Mouse (Mus musculus): Measurements from ENCODE around the gene Diexf. TPM values are rescaled to one million over a fixed set of nuclear protein-coding genes. Genes with fewer than 3 reads are reported as not detected.

Gene Diexf
- polyA plus RNA-seq, 1 experiment from 2014 or later, result 7.4 TPM

- Histone ChIP-seq H3K4me3 (ENCODE audit: low read length) (no peak overlapping the region), H3K36me3 (ENCODE audit: control insufficient read depth, insufficient read depth, low read length) (no peaks in the 10 kb centered on the region), H3K9ac (ENCODE audit: low read depth, low read length) (no peak overlapping the region), H3K4me2 (ENCODE audit: low read length) (no peak overlapping the region), H3K27me3 (replicated peaks; ENCODE audit: control insufficient read depth, insufficient read depth, low read length) (no peaks in the 10 kb centered on the region), H3K9me3 (ENCODE audit: control insufficient read depth, low read length) (no peaks in the 10 kb centered on the region), H3K4me1 (ENCODE audit: control insufficient read depth, insufficient read depth, low read depth, low read length) (peaks cover 25% of the 10 kb centered on the region), H3K27ac (ENCODE audit: low read depth, low read length) (peak overlapping the region; percentile 62; the same call in 1 of the 2 replicates)
- 73% methylated on average over 4 of the region's 4 CpGs for WGBS
- ATAC-seq, result no peak
Measured at GRCm38 (mm10) chr1:193086111-193086841, 43.8 kb downstream of the Diexf start.

GRCm38 (mm10) chr1:193085541-193086020 is 44.5 kb downstream of the Diexf start:
- no peaks in the 10 kb centered on the region for H3K27me3 ChIP-seq (replicated peaks; ENCODE audit: control insufficient read depth, insufficient read depth, low read length)
- H3K9me3 ChIP-seq (ENCODE audit: control insufficient read depth, low read length), result no peaks in the 10 kb centered on the region
- H3K4me1 ChIP-seq (ENCODE audit: control insufficient read depth, insufficient read depth, low read depth, low read length), result peaks cover 23% of the 10 kb centered on the region
- no peak overlapping the region for H3K27ac ChIP-seq (ENCODE audit: low read depth, low read length)
- no peak overlapping the region for H3K9ac ChIP-seq (ENCODE audit: low read depth, low read length)
- H3K4me3 ChIP-seq (ENCODE audit: low read length), result no peak overlapping the region
- ATAC-seq, result no peak
- no peaks in the 10 kb centered on the region for H3K36me3 ChIP-seq (ENCODE audit: control insufficient read depth, insufficient read depth, low read length)
- H3K4me2 ChIP-seq (ENCODE audit: low read length), result no peak overlapping the region
- WGBS, result 64% methylated on average over 5 of the region's 5 CpGs

DNA sequence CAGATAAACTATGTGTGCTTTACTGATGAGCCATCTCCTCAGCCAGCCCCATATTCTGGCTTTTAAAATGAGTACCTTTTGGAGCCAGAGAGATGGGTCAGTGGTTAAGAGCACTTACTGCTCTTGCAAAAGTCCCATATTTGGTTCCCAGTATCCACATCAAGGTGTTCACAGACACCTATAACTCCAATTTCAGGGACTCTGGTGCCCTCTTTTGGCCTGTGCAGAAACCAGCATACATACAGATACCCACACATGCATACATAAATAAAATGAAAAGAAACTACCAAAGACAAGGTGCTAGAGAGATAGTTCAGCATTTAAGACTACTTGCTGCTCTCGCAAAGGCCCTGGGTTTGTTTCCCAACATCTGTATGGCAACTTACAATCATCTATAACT is 46.1 kb downstream of the Diexf start:
- Histone ChIP-seq H3K9ac (ENCODE audit: low read depth, low read length) (no peak overlapping the region), H3K9me3 (ENCODE audit: control insufficient read depth, low read length) (no peaks in the 10 kb centered on the region), H3K4me1 (ENCODE audit: control insufficient read depth, insufficient read depth, low read depth, low read length) (peaks cover 23% of the 10 kb centered on the region), H3K27ac (ENCODE audit: low read depth, low read length) (no peak overlapping the region), H3K27me3 (replicated peaks; ENCODE audit: control insufficient read depth, insufficient read depth, low read length) (no peaks in the 10 kb centered on the region), H3K4me2 (ENCODE audit: low read length) (no peak overlapping the region), H3K36me3 (ENCODE audit: control insufficient read depth, insufficient read depth, low read length) (no peaks in the 10 kb centered on the region), H3K4me3 (ENCODE audit: low read length) (no peak overlapping the region)
- ATAC-seq, result no peak
- 95% methylated on average over 1 of the region's 1 CpGs for WGBS

DNA sequence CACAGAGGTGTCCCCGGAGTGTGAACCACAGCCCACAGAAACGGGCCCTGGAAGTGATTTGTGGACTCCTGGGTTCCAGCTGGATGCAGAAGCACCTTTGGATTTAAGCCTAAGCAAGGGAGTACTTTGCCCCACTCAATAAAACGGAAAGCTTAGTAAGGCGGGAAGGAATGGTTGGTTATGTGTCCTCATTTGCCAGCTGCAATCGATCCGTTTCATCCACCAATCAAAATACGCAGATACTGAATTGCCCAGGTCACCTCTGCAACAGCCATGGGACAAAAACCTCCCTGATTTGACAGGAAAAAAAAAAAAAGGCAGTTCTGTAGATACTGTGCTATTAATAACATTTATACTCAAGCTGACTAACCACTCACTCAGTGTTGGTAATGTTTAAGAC is 47.0 kb downstream of the Diexf start:
- ATAC-seq, result no peak
- H3K27me3 ChIP-seq (replicated peaks; ENCODE audit: control insufficient read depth, insufficient read depth, low read length), result no peaks in the 10 kb centered on the region
- H3K4me1 ChIP-seq (ENCODE audit: control insufficient read depth, insufficient read depth, low read depth, low read length), result peaks cover 23% of the 10 kb centered on the region
- no peak overlapping the region for H3K9ac ChIP-seq (ENCODE audit: low read depth, low read length)
- no peak overlapping the region; the same call in 1 of the 2 replicates for H3K4me2 ChIP-seq (ENCODE audit: low read length)
- H3K4me3 ChIP-seq (ENCODE audit: low read length), result no peak overlapping the region
- no peaks in the 10 kb centered on the region for H3K36me3 ChIP-seq (ENCODE audit: control insufficient read depth, insufficient read depth, low read length)
- H3K27ac ChIP-seq (ENCODE audit: low read depth, low read length), result peak overlapping the region; percentile 70
- H3K9me3 ChIP-seq (ENCODE audit: control insufficient read depth, low read length), result no peaks in the 10 kb centered on the region
- 64% methylated on average over 7 of the region's 7 CpGs for WGBS

DNA sequence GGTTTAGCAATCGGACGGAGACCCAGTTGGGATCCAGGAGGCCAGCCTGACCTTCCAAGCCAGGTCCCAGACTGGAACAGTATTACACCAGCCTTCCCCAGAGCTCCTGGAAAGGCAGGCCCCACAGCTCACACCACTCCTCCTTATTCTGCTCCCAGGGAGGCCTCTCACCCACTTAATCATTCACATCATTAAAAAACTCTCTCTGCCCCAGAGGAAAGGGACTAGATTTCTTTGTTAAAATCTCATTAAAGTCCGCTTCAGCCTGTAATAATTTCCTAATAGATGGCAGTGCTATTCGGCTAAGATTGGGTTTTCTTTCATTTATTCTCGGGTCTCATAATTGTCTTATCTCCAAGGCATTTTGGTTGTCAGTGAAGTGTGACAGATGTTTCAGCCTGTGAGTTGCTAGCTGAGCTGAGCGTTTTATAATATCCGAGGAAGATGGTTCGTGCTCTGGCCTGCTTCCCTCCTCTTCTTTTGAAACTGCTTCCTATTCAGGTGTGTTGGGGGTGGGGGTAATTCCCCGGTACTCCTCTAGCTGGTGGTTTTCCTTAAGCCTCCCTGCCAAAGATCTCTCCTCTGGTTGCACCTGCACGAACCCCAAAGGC is 47.7 kb downstream of the Diexf start:
- Histone ChIP-seq H3K27ac (ENCODE audit: low read depth, low read length) (peak overlapping the region; percentile 70), H3K9me3 (ENCODE audit: control insufficient read depth, low read length) (no peaks in the 10 kb centered on the region), H3K4me3 (ENCODE audit: low read length) (no peak overlapping the region), H3K9ac (ENCODE audit: low read depth, low read length) (no peak overlapping the region), H3K4me1 (ENCODE audit: control insufficient read depth, insufficient read depth, low read depth, low read length) (peaks cover 22% of the 10 kb centered on the region), H3K36me3 (ENCODE audit: control insufficient read depth, insufficient read depth, low read length) (no peaks in the 10 kb centered on the region), H3K27me3 (replicated peaks; ENCODE audit: control insufficient read depth, insufficient read depth, low read length) (no peaks in the 10 kb centered on the region), H3K4me2 (ENCODE audit: low read length) (no peak overlapping the region; the same call in 1 of the 2 replicates)
- ATAC-seq, result peak; percentile 67
- WGBS, result 29% methylated on average over 10 of the region's 10 CpGs

- no peak for ATAC-seq
- no peak overlapping the region for H3K4me3 ChIP-seq (ENCODE audit: low read length)
- no peaks in the 10 kb centered on the region for H3K9me3 ChIP-seq (ENCODE audit: control insufficient read depth, low read length)
- WGBS, result 96% methylated on average over 3 of the region's 3 CpGs
- H3K36me3 ChIP-seq (ENCODE audit: control insufficient read depth, insufficient read depth, low read length), result no peaks in the 10 kb centered on the region
- no peaks in the 10 kb centered on the region for H3K27me3 ChIP-seq (replicated peaks; ENCODE audit: control insufficient read depth, insufficient read depth, low read length)
- no peaks in the 10 kb centered on the region; the same call in none of the 2 replicates for H3K4me1 ChIP-seq (ENCODE audit: control insufficient read depth, insufficient read depth, low read depth, low read length)
- no peak overlapping the region for H3K9ac ChIP-seq (ENCODE audit: low read depth, low read length)
- H3K27ac ChIP-seq (ENCODE audit: low read depth, low read length), result no peak overlapping the region
- no peak overlapping the region for H3K4me2 ChIP-seq (ENCODE audit: low read length)
Measured at GRCm38 (mm10) chr1:193062618-193063017, 67.5 kb downstream of the Diexf start.

- no peaks in the 10 kb centered on the region for H3K27me3 ChIP-seq (replicated peaks; ENCODE audit: control insufficient read depth, insufficient read depth, low read length)
- H3K9me3 ChIP-seq (ENCODE audit: control insufficient read depth, low read length), result no peaks in the 10 kb centered on the region
- no peak overlapping the region for H3K27ac ChIP-seq (ENCODE audit: low read depth, low read length)
- no peak overlapping the region for H3K4me2 ChIP-seq (ENCODE audit: low read length)
- no peaks in the 10 kb centered on the region for H3K36me3 ChIP-seq (ENCODE audit: control insufficient read depth, insufficient read depth, low read length)
- 84% methylated on average over 2 of the region's 2 CpGs for WGBS
- no peak overlapping the region for H3K9ac ChIP-seq (ENCODE audit: low read depth, low read length)
- no peaks in the 10 kb centered on the region for H3K4me1 ChIP-seq (ENCODE audit: control insufficient read depth, insufficient read depth, low read depth, low read length)
- no peak overlapping the region for H3K4me3 ChIP-seq (ENCODE audit: low read length)
- ATAC-seq, result no peak
Measured at GRCm38 (mm10) chr1:193060167-193060566, 69.9 kb downstream of the Diexf start.

DNA sequence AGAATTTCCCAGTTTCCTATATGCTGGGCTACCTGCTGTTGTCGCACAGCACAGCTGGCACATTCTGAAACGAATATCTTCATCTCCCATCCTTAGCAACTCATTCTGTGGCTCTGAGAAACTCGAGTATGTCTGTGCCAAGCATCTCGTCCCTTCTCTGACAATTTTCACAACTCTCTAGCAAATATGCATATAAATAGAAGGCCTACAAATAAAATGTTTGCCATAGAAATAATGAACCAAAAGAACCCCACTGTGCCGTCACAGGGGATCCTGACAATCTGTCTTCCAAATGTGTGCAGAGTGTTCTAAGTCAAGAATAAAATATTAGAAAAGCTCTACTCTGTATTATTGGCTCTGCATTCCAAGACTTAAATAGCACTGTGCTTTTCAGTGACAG is 70.5 kb downstream of the Diexf start:
- Histone ChIP-seq H3K36me3 (ENCODE audit: control insufficient read depth, insufficient read depth, low read length) (no peaks in the 10 kb centered on the region), H3K27me3 (replicated peaks; ENCODE audit: control insufficient read depth, insufficient read depth, low read length) (no peaks in the 10 kb centered on the region), H3K4me2 (ENCODE audit: low read length) (no peak overlapping the region), H3K27ac (ENCODE audit: low read depth, low read length) (no peak overlapping the region), H3K9me3 (ENCODE audit: control insufficient read depth, low read length) (no peaks in the 10 kb centered on the region), H3K4me3 (ENCODE audit: low read length) (no peak overlapping the region), H3K4me1 (ENCODE audit: control insufficient read depth, insufficient read depth, low read depth, low read length) (no peaks in the 10 kb centered on the region), H3K9ac (ENCODE audit: low read depth, low read length) (no peak overlapping the region)
- WGBS, result 54% methylated on average over 5 of the region's 5 CpGs
- ATAC-seq, result no peak

DNA sequence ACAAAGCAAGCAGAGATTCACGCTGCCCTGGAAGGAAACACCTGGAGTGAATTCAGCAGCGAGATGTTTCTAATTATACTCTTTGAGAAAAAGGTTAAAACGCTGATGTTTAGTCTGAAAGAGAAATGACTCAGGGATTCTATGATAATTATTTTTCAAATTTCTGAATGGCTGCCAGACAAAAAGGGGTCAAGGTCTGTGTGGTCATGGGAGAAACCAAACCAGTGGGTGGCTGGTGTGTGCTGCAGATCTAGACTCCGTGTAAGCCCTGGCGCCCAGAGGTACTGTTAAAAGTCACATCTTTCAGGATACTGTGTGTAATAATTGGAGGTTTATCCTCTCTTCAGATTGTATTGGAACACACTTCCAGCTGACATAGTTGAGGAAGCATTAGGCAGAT is 75.7 kb downstream of the Diexf start:
- Histone ChIP-seq H3K4me2 (ENCODE audit: low read length) (no peak overlapping the region), H3K9me3 (ENCODE audit: control insufficient read depth, low read length) (no peaks in the 10 kb centered on the region), H3K4me1 (ENCODE audit: control insufficient read depth, insufficient read depth, low read depth, low read length) (no peaks in the 10 kb centered on the region), H3K9ac (ENCODE audit: low read depth, low read length) (no peak overlapping the region), H3K36me3 (ENCODE audit: control insufficient read depth, insufficient read depth, low read length) (no peaks in the 10 kb centered on the region), H3K27me3 (replicated peaks; ENCODE audit: control insufficient read depth, insufficient read depth, low read length) (no peaks in the 10 kb centered on the region), H3K27ac (ENCODE audit: low read depth, low read length) (no peak overlapping the region), H3K4me3 (ENCODE audit: low read length) (no peak overlapping the region)
- 73% methylated on average over 5 of the region's 5 CpGs for WGBS
- no peak for ATAC-seq

All from hindbrain, embryonic 16.5 days (tissue).